Mouse (Mus musculus) bone marrow, adult 2 months (tissue): Measurements from ENCODE around the gene Alpi.

Experiments used
- CTCF ChIP-seq: fragments of 200-500 bp; IDR thresholded peaks from 2 replicates; pipeline ENCODE4 v1.5.1; 2011; ENCODE audit warnings: low read length, control low read depth; ENCODE audit not compliant: control insufficient read depth, insufficient read depth
- POLR2A ChIP-seq: fragments of 200-500 bp; IDR thresholded peaks from 2 replicates; pipeline ENCODE4 v1.6.1; 2011; ENCODE audit warnings: low read depth, mild to moderate bottlenecking, control low read depth, low read length, borderline replicate concordance; ENCODE audit not compliant: control insufficient read depth

- TF ChIP-seq CTCF = no peak
- no peak for TF ChIP-seq POLR2A
These were observed 15.2 kb downstream of the Alpi start for GRCm38 (mm10) chr1:87086196-87086595.
